Mouse (Mus musculus) left cerebral cortex, postnatal 25 days (tissue): ENCODE data around the gene Slc4a2. TPM values are rescaled to one million over a fixed set of nuclear protein-coding genes. Genes with fewer than 3 reads are reported as not detected.

Experiments used
- DNase-seq, 2 experiments: peaks; one replicate each; pipeline ENCODE4 v3.0.0; 2022; ENCODE audit warnings: low spot score in 2 of 2, mixed read lengths in 1 of 2
- intact Hi-C: fragments of 180-260 bp; cut with DNase I; formaldehyde crosslinking; loops from one replicate; pipeline ENCODE4 v1.15.1; 2025
- total RNA-seq, 2 experiments: library from RNA; stranded (reverse); gene quantifications; 2 replicates each; pipeline ENCODE4 v1.2.3; 2021

Gene Slc4a2
- 10 to 100 TPM; 28.5 to 33.2 TPM for total RNA-seq

DNA sequence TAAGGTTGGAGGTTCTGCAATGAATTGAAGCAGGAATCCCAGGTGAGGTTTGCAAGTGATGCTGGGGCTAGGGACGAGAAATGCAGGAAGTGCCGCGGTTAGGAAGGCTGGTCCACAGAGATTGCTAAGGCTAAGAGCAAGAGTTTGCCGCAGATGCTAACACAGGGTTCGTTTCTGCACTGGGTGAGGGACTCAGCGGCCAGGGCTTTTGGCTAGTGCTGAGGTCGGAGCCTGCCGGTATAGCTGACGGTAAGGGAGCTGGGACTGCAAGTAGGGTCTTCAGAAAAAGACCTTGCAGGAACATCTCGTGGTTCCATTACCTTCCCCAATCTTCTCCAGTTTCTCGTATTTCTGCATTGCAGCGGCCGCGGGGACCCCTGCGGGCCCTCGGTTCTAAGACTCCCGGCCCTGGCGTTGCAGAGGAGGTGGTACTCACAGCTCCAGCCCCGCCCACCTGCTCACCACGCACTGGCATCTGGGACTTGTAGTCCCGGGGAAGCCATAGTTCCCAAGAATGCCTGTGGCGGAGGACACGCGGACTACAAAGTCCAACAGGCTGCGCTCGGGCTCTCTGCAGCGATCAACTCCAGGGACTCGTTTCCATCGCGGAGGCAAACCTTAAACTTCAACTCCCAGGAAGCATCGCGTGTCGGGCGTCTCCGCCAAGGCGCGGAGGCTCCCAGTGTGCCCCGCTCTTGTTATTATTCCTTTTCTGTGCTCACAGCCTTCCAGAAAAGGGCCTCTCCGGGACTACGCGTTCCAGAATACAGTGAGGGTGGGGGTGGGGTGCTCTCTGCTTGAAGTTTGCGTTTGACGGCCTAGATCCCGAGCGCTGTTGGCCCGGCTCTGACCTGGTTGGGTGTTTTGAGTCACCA is at the start of gene Slc4a2, which contains the start of gene Cdk5:
TSS of gene Slc4a2 (plus strand) at position 709 of the 875 bp plus-strand sequence.
TSS of gene Cdk5 (minus strand) at position 402 of the 875 bp plus-strand sequence.
- DNase-seq: peak; percentile 99 to 100
- intact Hi-C loops: loop anchor here (1.0 kb wide), 1 partner anchor 22 kb away; the partner anchor contains the start of gene Fastk

GRCm38 (mm10) chr5:24374216-24374615 is 49.4 kb upstream of the Slc4a2 start:
- intact Hi-C loops: no loop called here
- DNase-seq: no peak

- DNase-seq: no peak
- intact Hi-C loops: no loop called here
Observed at GRCm38 (mm10) chr5:24374666-24375328, 48.8 kb upstream of the Slc4a2 start.

DNA sequence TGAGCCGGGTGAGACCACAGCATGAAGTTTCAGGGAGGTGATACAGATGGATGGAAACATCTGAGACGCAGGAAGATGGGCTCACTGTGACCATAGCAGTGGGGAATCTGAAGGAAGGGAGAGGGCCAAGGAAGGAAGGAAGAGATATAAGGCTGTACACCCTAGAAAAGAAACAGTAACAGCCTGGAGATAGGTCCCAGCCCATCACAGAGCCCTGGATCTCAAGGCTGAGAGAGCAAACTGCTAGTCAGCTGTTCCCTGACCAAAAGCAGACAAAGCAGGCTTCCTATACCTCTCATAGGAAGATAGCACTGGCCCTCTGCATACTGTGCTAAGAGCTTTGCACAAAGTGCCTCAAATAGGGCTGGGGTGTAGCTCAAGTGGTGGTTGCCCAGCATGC is 44.9 kb upstream of the Slc4a2 start:
- no peak for DNase-seq
- intact Hi-C loops: no loop called here

DNA sequence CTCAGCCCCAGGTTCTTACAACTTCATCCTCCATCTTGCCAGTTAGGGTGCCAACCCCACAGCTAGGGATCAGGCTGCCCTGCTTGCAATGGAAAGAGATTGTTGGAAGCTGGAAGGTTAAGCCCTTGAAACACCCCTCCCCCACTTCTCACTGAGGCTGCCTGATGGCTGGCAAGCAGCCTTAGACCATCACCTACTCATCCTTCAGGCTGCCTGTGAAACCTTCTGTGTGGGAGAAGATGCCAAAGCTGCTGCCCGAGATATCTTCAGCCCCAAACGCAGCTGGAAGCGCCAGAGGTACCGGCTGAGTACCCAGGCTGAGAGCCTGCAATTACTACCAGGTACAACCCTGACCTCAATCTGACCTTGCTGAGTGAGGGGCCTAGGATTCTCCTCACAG is 44.1 kb upstream of the Slc4a2 start:
- intact Hi-C loops: no loop called here

DNA sequence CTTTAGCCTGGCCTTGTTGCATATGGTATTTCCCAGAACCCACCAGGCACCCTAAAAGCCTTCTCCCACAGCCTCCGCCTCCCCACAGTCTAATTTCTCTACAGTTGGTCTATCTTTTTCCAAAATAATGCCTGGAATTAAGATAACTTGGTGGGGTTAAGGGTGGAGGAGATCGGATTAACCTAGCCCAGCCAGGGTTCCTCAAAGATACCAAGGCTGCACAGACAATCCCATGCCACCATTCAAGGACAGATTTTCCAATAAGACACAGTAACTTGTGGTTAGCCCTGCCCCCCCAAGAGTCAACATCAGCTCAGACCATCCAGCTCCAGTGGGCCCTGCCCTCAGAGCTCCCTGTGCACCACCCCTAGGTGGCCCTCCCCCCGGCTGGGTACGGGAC is 43.1 kb upstream of the Slc4a2 start:
- intact Hi-C loops: no loop called here
- DNase-seq: no peak

More for the DNA sequence above, 44.1 kb upstream of the Slc4a2 start:
- peak; percentile 26 to 54 for DNase-seq

GRCm38 (mm10) chr5:24381486-24381885 is 42.2 kb upstream of the Slc4a2 start:
- intact Hi-C loops: no loop called here
- no peak for DNase-seq

DNA sequence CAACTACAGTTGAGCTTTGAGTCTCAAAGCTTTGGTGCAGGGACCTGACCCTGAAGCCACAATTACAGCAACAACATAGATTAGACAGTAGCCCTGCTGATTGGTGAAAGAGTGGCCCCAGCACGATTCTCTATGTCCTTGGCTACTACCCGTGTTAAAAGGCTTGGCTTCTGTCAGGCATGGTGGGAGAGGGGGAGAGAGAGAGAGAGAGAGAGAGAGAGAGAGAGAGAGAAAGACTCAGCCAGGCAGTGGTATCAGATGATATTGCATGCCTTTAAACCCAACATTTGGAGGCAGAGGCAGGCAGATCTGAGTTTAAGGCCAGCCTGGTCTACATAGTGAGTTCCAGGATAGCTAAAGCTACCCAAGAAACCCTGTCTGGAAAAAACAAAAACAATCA is 41.6 kb upstream of the Slc4a2 start:
- intact Hi-C loops: no loop called here
- no peak for DNase-seq

GRCm38 (mm10) chr5:24383026-24383859 is 40.4 kb upstream of the Slc4a2 start:
- peak; percentile 94 for DNase-seq
- intact Hi-C loops: no loop called here

GRCm38 (mm10) chr5:24384407-24384806 is 39.2 kb upstream of the Slc4a2 start:
- intact Hi-C loops: no loop called here
- DNase-seq: peak in 1 of 2 experiments; percentile 86

DNA sequence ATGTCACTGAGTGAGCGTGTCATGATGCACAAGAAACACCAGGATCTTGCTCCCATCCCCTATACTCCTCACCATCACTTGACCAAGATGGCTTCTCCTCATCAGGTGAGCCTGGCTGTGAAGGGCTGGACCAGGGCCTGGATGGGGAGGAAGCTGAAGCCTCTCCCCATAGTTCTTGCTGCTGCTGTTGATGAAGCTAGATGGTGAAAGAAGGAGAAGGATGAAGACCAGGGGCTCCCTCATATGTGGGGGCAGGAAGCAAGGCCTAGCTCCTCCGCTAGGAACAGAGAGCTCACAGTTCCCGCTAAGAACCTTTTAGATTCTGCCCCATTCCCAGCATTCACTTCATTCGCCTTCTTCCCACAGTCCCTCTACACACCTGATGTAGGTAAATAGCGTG is 38.3 kb upstream of the Slc4a2 start:
- intact Hi-C loops: loop anchor here (5.0 kb wide), 1 partner anchor 33 kb away; the partner anchor contains the start of gene Kcnh2
- DNase-seq: no peak

- DNase-seq: no peak
- intact Hi-C loops: loop anchor here (5.0 kb wide), 1 partner anchor 34 kb away; the partner anchor contains the start of gene Kcnh2
Observed at GRCm38 (mm10) chr5:24385887-24386550, 37.6 kb upstream of the Slc4a2 start.

GRCm38 (mm10) chr5:24387264-24388241 is 36.1 kb upstream of the Slc4a2 start:
- intact Hi-C loops: loop anchor here (5.0 kb wide), 1 partner anchor 35 kb away; the partner anchor contains the start of gene Kcnh2
- peak; percentile 71 to 82 for DNase-seq

DNA sequence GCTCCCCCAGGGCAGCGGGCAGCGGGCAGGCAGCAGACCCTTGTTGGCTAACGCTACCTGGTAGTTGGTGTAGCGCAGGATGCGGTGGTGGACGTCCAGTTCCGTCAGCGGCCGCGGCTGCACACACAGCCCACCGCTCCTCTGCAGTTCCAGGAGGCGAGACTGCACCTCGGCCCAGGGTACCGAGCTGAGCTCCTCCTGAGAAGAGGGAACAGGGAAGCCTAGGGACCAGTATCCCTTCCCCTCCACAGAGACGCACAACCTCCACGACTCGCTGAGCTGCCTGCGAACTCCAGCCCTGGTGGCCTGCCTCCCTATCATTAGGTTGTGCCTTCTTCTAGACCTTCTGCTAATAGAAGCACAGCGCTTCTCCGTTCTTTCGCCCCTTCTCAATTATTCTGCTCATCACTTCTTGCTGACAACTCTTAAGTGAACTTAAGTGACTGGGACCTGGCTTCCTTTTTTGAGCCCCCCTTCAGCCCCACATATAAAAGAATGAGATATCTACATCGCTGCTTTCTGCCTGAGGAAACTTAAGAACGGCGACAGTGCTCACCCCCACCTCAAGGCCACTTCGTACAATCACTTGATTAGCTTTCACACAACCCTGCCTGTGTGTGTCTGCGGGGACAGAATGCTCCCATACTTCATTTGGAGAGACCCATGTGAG is 35.3 kb upstream of the Slc4a2 start:
- DNase-seq: no peak
- intact Hi-C loops: loop anchor here (5.0 kb wide), 1 partner anchor 36 kb away; the partner anchor contains the start of gene Kcnh2

- no peak for DNase-seq
- intact Hi-C loops: loop anchor here (5.0 kb wide), 1 partner anchor 37 kb away; the partner anchor contains the start of gene Kcnh2
Observed at GRCm38 (mm10) chr5:24389011-24389657, 34.5 kb upstream of the Slc4a2 start.

DNA sequence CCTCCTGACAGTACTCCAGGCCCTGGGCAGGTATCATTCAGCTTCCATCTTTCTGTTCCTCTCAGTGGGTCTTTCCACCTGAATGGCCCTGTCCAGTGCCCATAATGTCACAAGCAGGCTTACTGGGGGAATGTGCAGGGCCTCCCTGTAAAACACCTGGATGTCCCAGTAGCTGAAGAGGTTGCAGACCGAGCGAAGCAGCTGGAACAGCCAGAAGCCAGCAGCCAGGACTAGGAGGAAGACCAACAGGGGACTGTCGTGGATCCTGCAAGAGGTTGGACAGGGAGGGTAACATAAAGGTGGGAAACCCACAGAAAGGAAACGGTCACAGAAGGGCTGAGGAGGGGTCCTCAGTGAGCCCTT is 34.0 kb upstream of the Slc4a2 start:
- intact Hi-C loops: loop anchor here (5.0 kb wide), 2 partner anchors 37 to 222 kb away; partner anchors contain the start of gene Kcnh2
- no peak for DNase-seq

- intact Hi-C loops: loop anchor here (5.0 kb wide), 1 partner anchor 225 kb away; no protein-coding TSS in a partner anchor
- DNase-seq: no peak
Observed at GRCm38 (mm10) chr5:24391864-24392263, 31.8 kb upstream of the Slc4a2 start, which contains the start of gene Atg9b. Gene Atg9b, minus strand, starts transcription at chr5:24392143.
